Mouse (Mus musculus): Measurements from ENCODE around the gene Shq1.
A peak's percentile ranks its signal among the peaks of the same experiment; 100 is the strongest.

Shq1 gene

GRCm38 (mm10) chr6:100667644-100668043 is 3.3 kb downstream of the Shq1 start:
- no peak for DNase-seq (ENCODE audit: low spot score in 2 of 2)

- DNase-seq (ENCODE audit: low spot score in 2 of 2): no peak
Measured at GRCm38 (mm10) chr6:100662224-100662623, 8.7 kb downstream of the Shq1 start.

- DNase-seq (ENCODE audit: low spot score in 2 of 2): peak; percentile 88
Measured at GRCm38 (mm10) chr6:100660395-100660794, 10.6 kb downstream of the Shq1 start.

- no peak for DNase-seq (ENCODE audit: low spot score in 2 of 2)
Measured at GRCm38 (mm10) chr6:100652535-100652934, 18.4 kb downstream of the Shq1 start.

GRCm38 (mm10) chr6:100647196-100647595 is 23.8 kb downstream of the Shq1 start:
- no peak for DNase-seq (ENCODE audit: low spot score in 2 of 2)

- peak; percentile 71 to 73 for DNase-seq (ENCODE audit: low spot score in 2 of 2)
Measured at GRCm38 (mm10) chr6:100645469-100646201, 25.3 kb downstream of the Shq1 start.

- DNase-seq (ENCODE audit: low spot score in 2 of 2): no peak
Measured at GRCm38 (mm10) chr6:100644631-100645030, 26.3 kb downstream of the Shq1 start.

GRCm38 (mm10) chr6:100642786-100643185 is 28.2 kb downstream of the Shq1 start:
- no peak for DNase-seq (ENCODE audit: low spot score in 2 of 2)

- DNase-seq (ENCODE audit: low spot score in 2 of 2): no peak
Measured at GRCm38 (mm10) chr6:100640591-100640990, 30.4 kb downstream of the Shq1 start.

GRCm38 (mm10) chr6:100629086-100629485 is 41.9 kb downstream of the Shq1 start:
- DNase-seq (ENCODE audit: low spot score in 2 of 2): no peak

GRCm38 (mm10) chr6:100628223-100628622 is 42.7 kb downstream of the Shq1 start:
- DNase-seq (ENCODE audit: low spot score in 2 of 2): no peak

- DNase-seq (ENCODE audit: low spot score in 2 of 2): no peak
Measured at GRCm38 (mm10) chr6:100623922-100624321, 47.0 kb downstream of the Shq1 start.

GRCm38 (mm10) chr6:100622861-100623507 is 48.0 kb downstream of the Shq1 start:
- no peak for DNase-seq (ENCODE audit: low spot score in 2 of 2)

- DNase-seq (ENCODE audit: low spot score in 2 of 2): no peak
Measured at GRCm38 (mm10) chr6:100620411-100620810, 50.5 kb downstream of the Shq1 start.

- no peak for DNase-seq (ENCODE audit: low spot score in 2 of 2)
Measured at GRCm38 (mm10) chr6:100619309-100619708, 51.6 kb downstream of the Shq1 start.

- DNase-seq (ENCODE audit: low spot score in 2 of 2): no peak
Measured at GRCm38 (mm10) chr6:100616133-100616532, 54.8 kb downstream of the Shq1 start.

- DNase-seq (ENCODE audit: low spot score in 2 of 2): no peak
Measured at GRCm38 (mm10) chr6:100613593-100614267, 57.2 kb downstream of the Shq1 start.

- no peak for DNase-seq (ENCODE audit: low spot score in 2 of 2)
Measured at GRCm38 (mm10) chr6:100610897-100611575, 59.9 kb downstream of the Shq1 start.

- DNase-seq (ENCODE audit: low spot score in 2 of 2): no peak
Measured at GRCm38 (mm10) chr6:100610182-100610581, 60.8 kb downstream of the Shq1 start.

- no peak for DNase-seq (ENCODE audit: low spot score in 2 of 2)
Measured at GRCm38 (mm10) chr6:100609256-100609655, 61.7 kb downstream of the Shq1 start.

- peak in 1 of 2 experiments; percentile 28 for DNase-seq (ENCODE audit: low spot score in 2 of 2)
Measured at GRCm38 (mm10) chr6:100608429-100608828, 62.5 kb downstream of the Shq1 start.

- no peak for DNase-seq (ENCODE audit: low spot score in 2 of 2)
Measured at GRCm38 (mm10) chr6:100606805-100607204, 64.2 kb downstream of the Shq1 start.
